Mouse (Mus musculus): Measurements from ENCODE around the gene Gripap1. TPM values are rescaled to one million over a fixed set of nuclear protein-coding genes. Genes with fewer than 3 reads are reported as not detected.
"Not testable (repeated sequence)": the region's sequence is repeated elsewhere in the genome, so short reads cannot be mapped to it uniquely, and the experiment has no call there.

The Gripap1 gene
- total and polyA plus RNA-seq, 2 experiments = 13.5 to 22.2 TPM

DNA sequence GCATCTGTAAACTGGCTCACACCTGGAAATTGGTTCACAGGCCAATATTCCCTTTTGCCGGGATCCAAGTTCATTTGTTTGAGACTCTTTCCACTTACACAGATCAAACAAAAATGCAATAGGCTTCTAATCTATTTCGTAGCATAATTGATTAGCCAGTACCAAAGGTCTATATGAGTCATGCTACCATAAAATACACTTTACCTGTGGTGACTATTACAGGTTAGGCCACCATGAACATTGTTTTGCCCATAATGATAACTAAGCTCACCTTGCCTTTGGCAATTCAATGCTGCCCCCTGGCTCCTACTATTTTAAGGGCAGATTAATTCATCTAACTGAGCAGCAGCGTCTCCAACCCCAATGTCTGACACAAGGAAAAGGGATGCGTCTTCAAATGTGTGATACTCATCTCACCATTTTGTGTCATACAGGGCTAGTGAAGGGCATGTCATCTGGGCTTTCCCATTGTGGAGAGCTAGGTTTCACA is 6.9 kb upstream of the Gripap1 start:
- no peak for DNase-seq (ENCODE audit: extremely low read depth, low read depth, low spot score)
- no peak overlapping the region for H3K4me3 ChIP-seq (ENCODE audit: insufficient read depth, low read depth, low read length)
- no peak overlapping the region for H3K27ac ChIP-seq (replicated peaks; ENCODE audit: insufficient read depth, low read depth, low read length)
- WGBS = 50% methylated on average over 4 of the region's 4 CpGs
- no peaks in the 10 kb centered on the region for H3K27me3 ChIP-seq (ENCODE audit: control insufficient read depth, insufficient read depth, low read length)
- no peak overlapping the region for H3K9ac ChIP-seq (ENCODE audit: low read depth, low read length)
- H3K79me2 ChIP-seq (ENCODE audit: control insufficient read depth, insufficient read depth, low read length) = no peaks in the 10 kb centered on the region
- TF ChIP-seq CTCF (IDR thresholded peaks at IDR 0.05; ENCODE audit: low read depth, low read length) (no peak), POLR2A (IDR thresholded peaks at IDR 0.05; ENCODE audit: extremely low read depth, insufficient read depth, low read length) (no peak)
- no peaks in the 10 kb centered on the region for H3K36me3 ChIP-seq (ENCODE audit: control insufficient read depth, insufficient read depth, low read length)
- no peaks in the 10 kb centered on the region for H3K4me1 ChIP-seq (ENCODE audit: control insufficient read depth, insufficient read depth, low read length)

DNA sequence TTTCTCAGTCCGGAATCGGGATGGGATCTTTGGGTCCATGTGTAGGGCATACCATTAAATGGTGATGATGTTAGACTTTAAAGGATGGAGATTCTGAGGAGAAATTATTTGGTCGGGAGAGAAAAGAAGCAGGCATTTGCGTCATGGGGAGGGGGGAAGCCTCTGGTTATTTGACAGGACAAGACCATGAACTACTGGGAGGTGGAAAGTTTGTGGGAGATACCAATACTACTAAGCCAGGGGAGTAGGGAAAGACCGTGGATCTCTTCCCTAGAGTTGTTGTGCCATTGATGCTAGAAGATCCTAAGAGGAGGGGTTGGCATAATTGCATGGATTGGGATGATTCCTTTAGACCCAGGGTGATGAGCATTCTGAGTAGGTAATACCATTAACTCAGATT is 744 bp downstream of the Gripap1 start:
- Histone ChIP-seq H3K4me3 (ENCODE audit: insufficient read depth, low read depth, low read length) (peak overlapping the region; percentile 84), H3K36me3 (ENCODE audit: control insufficient read depth, insufficient read depth, low read length) (peaks cover 6% of the 10 kb centered on the region), H3K79me2 (ENCODE audit: control insufficient read depth, insufficient read depth, low read length) (no peaks in the 10 kb centered on the region; the same call in 1 of the 2 replicates), H3K27me3 (ENCODE audit: control insufficient read depth, insufficient read depth, low read length) (no peaks in the 10 kb centered on the region), H3K9ac (ENCODE audit: low read depth, low read length) (peak overlapping the region; percentile 79), H3K4me1 (ENCODE audit: control insufficient read depth, insufficient read depth, low read length) (peaks cover 7% of the 10 kb centered on the region; the same call in 1 of the 2 replicates), H3K27ac (replicated peaks; ENCODE audit: insufficient read depth, low read depth, low read length) (peak overlapping the region; percentile 60)
- TF ChIP-seq POLR2A (IDR thresholded peaks at IDR 0.05; ENCODE audit: extremely low read depth, insufficient read depth, low read length) = no peak
- no peak for TF ChIP-seq CTCF (IDR thresholded peaks at IDR 0.05; ENCODE audit: low read depth, low read length)
- no peak for DNase-seq (ENCODE audit: extremely low read depth, low read depth, low spot score)
- 4% methylated on average over 5 of the region's 5 CpGs for WGBS

DNA sequence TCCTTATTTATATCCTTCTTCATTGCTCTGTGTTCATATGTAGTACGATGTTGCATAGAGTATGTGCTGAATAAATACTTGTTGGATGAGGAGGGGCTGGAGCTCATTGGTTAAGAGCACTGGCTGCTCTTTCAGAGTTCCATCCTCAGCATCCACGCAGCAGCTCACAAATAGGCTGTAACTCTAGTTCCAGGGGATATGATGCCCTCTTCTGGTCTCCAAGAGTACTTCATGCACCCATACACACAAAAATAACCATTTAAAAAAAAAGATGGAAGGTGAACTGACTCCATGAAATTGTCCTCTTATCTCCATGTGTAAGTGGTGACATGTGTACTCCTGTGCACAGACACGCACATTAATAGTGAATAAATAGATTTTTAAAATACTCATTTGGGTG is 3.8 kb downstream of the Gripap1 start:
- peak; percentile 20 for DNase-seq (ENCODE audit: extremely low read depth, low read depth, low spot score)
- Histone ChIP-seq H3K27me3 (ENCODE audit: control insufficient read depth, insufficient read depth, low read length) (no peaks in the 10 kb centered on the region), H3K4me1 (ENCODE audit: control insufficient read depth, insufficient read depth, low read length) (peaks cover 7% of the 10 kb centered on the region; the same call in 1 of the 2 replicates), H3K79me2 (ENCODE audit: control insufficient read depth, insufficient read depth, low read length) (no peaks in the 10 kb centered on the region; the same call in 1 of the 2 replicates), H3K27ac (replicated peaks; ENCODE audit: insufficient read depth, low read depth, low read length) (no peak overlapping the region), H3K4me3 (ENCODE audit: insufficient read depth, low read depth, low read length) (no peak overlapping the region), H3K9ac (ENCODE audit: low read depth, low read length) (no peak overlapping the region), H3K36me3 (ENCODE audit: control insufficient read depth, insufficient read depth, low read length) (peaks cover 9% of the 10 kb centered on the region)
- TF ChIP-seq POLR2A (IDR thresholded peaks at IDR 0.05; ENCODE audit: extremely low read depth, insufficient read depth, low read length) = no peak
- TF ChIP-seq CTCF (IDR thresholded peaks at IDR 0.05; ENCODE audit: low read depth, low read length) = no peak
- WGBS = 54% methylated on average over 3 of the region's 3 CpGs

DNA sequence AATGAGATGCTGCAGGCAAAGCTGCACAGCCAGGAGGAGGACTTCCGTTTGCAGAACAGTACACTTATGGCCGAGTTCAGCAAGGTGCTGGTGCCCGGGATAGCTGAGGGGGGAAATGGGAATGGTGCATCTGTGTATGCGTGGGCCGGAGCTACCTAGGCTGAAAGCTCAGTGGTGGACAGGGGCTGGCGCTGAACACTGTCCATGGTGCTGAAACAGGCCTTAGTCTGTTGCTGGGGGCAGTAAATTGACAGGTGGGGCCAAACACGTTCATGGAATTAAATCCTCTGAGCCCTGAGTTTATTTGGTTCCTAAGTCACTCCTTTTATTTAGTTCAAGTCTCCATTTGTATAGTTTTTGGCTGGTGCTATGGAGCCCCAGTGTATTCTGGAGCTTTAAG is 5.5 kb downstream of the Gripap1 start:
- Histone ChIP-seq H3K9ac (ENCODE audit: low read depth, low read length) (no peak overlapping the region), H3K4me3 (ENCODE audit: insufficient read depth, low read depth, low read length) (no peak overlapping the region), H3K79me2 (ENCODE audit: control insufficient read depth, insufficient read depth, low read length) (no peaks in the 10 kb centered on the region; the same call in 1 of the 2 replicates), H3K4me1 (ENCODE audit: control insufficient read depth, insufficient read depth, low read length) (peaks cover 7% of the 10 kb centered on the region; the same call in 1 of the 2 replicates), H3K27ac (replicated peaks; ENCODE audit: insufficient read depth, low read depth, low read length) (no peak overlapping the region), H3K27me3 (ENCODE audit: control insufficient read depth, insufficient read depth, low read length) (no peaks in the 10 kb centered on the region), H3K36me3 (ENCODE audit: control insufficient read depth, insufficient read depth, low read length) (peaks cover 17% of the 10 kb centered on the region)
- TF ChIP-seq CTCF (IDR thresholded peaks at IDR 0.05; ENCODE audit: low read depth, low read length) = no peak
- TF ChIP-seq POLR2A (IDR thresholded peaks at IDR 0.05; ENCODE audit: extremely low read depth, insufficient read depth, low read length) = no peak
- 43% methylated on average over 7 of the region's 7 CpGs for WGBS
- DNase-seq (ENCODE audit: extremely low read depth, low read depth, low spot score) = no peak

DNA sequence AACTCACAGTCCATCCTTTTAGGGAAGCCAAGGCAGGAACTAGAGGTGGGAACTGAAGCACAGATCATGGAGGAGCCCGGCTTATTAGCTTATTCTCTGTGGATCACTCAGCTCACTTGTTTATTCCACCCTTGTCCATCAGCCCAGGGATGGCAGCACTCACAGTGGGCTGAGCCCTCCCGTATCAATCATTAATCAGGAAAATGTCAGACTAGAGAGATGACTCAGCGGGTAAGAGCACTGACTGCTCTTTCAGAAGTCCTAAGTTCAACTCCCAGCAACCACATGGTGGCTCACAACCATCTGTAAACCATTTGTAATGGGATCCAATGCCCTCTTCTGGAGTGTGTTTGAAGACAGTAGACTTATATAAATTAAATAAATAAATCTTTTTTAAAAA is 7.8 kb downstream of the Gripap1 start:
- peak; percentile 83 for DNase-seq (ENCODE audit: extremely low read depth, low read depth, low spot score)
- H3K4me3 ChIP-seq (ENCODE audit: insufficient read depth, low read depth, low read length) = no peak overlapping the region
- H3K27ac ChIP-seq (replicated peaks; ENCODE audit: insufficient read depth, low read depth, low read length) = peak overlapping the region; percentile 73
- H3K36me3 ChIP-seq (ENCODE audit: control insufficient read depth, insufficient read depth, low read length) = peaks cover 29% of the 10 kb centered on the region
- 31% methylated on average over 3 of the region's 3 CpGs for WGBS
- TF ChIP-seq CTCF (IDR thresholded peaks at IDR 0.05; ENCODE audit: low read depth, low read length) = peak; percentile 19; the same call in 1 of the 2 replicates
- no peak for TF ChIP-seq POLR2A (IDR thresholded peaks at IDR 0.05; ENCODE audit: extremely low read depth, insufficient read depth, low read length)
- H3K79me2 ChIP-seq (ENCODE audit: control insufficient read depth, insufficient read depth, low read length) = no peaks in the 10 kb centered on the region
- no peak overlapping the region for H3K9ac ChIP-seq (ENCODE audit: low read depth, low read length)
- no peaks in the 10 kb centered on the region; the same call in 1 of the 2 replicates for H3K4me1 ChIP-seq (ENCODE audit: control insufficient read depth, insufficient read depth, low read length)
- H3K27me3 ChIP-seq (ENCODE audit: control insufficient read depth, insufficient read depth, low read length) = no peaks in the 10 kb centered on the region

DNA sequence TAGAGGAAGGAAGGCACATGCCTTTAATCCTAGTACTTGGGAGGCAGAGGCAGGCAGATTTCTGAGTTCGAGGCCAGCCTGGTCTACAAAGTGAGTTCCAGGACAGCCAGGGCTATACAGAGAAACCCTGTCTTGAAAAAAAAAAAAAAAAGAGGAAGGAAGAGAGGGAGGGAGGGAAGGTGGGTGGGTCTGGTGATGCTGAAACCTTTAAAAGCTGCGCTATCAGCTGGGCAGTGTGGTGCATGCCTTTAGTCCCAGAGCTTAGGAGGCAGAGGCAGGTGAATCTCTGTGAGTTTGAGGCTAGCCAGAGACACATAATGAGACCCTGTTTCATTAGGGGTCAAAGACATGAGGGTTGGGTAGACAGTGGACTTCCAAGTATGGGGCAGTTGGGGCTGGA is 12.6 kb downstream of the Gripap1 start:
- H3K36me3 ChIP-seq (ENCODE audit: control insufficient read depth, insufficient read depth, low read length) = peaks cover 28% of the 10 kb centered on the region
- H3K4me1 ChIP-seq (ENCODE audit: control insufficient read depth, insufficient read depth, low read length); H3K27me3 ChIP-seq (ENCODE audit: control insufficient read depth, insufficient read depth, low read length); H3K27ac ChIP-seq (replicated peaks; ENCODE audit: insufficient read depth, low read depth, low read length); H3K79me2 ChIP-seq (ENCODE audit: control insufficient read depth, insufficient read depth, low read length); H3K9ac ChIP-seq (ENCODE audit: low read depth, low read length); H3K4me3 ChIP-seq (ENCODE audit: insufficient read depth, low read depth, low read length); DNase-seq (ENCODE audit: extremely low read depth, low read depth, low spot score): not testable (repeated sequence)
- WGBS = 90% methylated on average over 2 of the region's 2 CpGs
